Mouse (Mus musculus) lung, postnatal 14 days (tissue): ENCODE measurements at regions not wholly inside any gene's neighbourhood (a gene's known extent, or its start where the extent isn't known, plus 50 kb on each side); places are given as distances from the start of the nearest gene placed in this dataset.

Experiments
- DNase-seq: peaks from one replicate; pipeline ENCODE4 v3.0.0; 2021

DNA sequence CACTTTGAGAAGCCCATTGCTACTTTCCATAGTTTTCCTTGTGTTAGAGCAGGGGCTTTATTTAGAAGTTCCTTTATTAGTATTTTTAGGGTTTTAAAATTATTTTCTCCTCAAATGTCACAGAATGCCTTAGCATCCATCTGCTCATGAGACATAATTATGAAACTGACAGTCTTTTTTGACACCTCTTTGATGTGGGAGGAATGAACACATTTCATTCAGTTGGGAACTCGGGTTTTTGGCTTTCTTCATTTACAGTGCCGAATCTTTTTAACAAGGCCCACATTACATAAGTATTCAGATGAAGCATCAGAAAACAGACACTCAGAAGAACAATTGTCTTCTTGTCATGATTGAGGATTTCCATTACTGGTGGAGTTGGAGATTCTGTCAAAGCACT, 843.6 kb downstream of the Lrrtm4 start:
- DNase-seq: no peak

- no peak for DNase-seq
Measured at GRCm38 (mm10) chr6:80862741-80863140, 844.1 kb downstream of the Lrrtm4 start.

DNA sequence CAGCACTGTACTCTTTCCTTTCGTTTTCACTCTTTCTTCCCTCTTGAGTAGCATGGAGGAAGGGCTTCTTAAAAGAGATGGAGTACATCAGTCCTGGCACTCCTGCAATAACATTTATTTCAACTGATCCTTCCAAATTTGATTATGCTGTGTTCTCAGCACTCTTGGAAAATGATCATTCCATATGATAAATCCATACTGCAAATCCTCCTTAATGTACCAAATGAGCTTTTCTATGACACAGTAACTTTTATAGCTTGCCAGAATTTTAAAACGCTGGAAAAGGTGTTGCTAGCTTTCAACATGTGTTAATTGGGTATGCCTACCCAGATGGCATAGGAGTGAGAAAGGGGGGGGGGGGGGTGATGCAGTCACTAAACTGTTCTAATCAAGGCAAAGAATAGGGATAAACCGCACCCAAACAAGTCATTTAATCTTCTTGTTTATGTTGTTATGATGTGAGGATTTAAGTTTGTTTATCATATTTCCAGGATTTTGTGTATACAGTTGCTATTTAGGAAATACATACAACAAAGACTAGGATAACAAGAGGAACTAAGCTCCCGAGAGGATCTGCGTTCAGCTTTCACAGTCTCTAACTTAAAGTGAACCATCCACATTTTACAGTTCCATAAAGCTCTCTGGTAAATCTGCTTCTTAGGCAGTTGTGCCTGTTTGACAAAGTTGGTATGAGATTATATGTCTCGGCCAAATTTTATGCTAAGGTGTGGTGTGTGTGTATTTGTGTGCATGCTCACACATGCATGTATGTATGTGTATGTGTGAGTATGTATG, 847.3 kb downstream of the Lrrtm4 start:
- DNase-seq: no peak

GRCm38 (mm10) chr6:80885363-80885762, 866.7 kb downstream of the Lrrtm4 start:
- no peak for DNase-seq

DNA sequence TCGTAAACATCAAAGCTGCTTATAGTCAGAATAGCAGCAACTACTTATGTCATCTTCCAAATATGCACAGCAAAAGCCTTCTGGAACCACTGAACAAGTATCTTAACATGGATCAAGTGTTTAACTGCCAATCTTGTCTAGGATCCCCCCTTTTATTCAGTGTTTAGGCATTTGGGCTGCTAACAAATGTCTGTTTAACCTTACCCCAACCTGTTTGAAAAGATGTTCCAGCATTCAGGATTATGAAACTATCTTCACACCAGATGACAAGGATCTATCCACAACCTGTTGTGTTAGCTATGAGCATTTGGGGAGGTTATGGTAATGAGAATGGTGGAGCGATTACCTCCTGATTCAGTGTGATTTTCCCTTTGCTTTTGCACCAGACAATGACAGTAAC, 886.5 kb downstream of the Lrrtm4 start:
- DNase-seq: no peak

DNA sequence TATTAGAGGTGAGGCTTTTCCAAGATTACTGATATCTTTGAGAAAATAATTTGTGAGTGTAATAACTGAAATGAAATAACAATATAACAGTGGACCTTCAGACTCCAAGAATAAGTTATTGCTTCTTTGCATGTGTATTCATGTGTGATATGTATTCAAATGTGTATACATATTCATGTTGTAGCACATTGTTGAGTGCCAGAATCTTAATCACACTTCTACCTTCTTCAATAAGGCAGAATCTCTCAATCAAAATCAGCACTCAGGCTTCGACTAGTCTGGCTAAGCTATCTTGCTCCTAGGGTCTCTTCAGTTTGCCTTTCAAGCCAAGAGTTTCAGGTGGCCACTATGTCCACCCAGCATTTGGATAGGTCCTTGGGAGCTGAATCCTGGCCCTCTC, 911.1 kb downstream of the Lrrtm4 start:
- no peak for DNase-seq

DNA sequence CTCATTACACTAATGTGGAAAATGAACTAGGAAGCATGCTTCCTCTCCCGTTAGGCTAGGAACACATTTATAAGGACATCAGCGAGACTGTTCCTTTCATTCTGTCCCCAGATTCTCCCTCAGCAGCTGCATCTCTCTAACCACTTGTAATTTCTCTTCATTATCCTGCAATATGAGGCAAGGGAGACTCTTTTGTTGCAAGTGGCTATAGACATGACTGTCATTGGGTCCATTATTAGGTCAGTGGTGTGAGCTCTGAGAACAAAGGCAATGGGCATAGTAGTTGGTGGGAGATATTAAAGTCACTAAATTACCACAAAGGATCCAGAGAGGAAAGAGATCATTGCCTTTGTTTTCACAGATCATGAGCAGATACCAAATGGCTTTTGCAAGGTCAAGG, 948.3 kb upstream of the Gcfc2 start:
- no peak for DNase-seq

DNA sequence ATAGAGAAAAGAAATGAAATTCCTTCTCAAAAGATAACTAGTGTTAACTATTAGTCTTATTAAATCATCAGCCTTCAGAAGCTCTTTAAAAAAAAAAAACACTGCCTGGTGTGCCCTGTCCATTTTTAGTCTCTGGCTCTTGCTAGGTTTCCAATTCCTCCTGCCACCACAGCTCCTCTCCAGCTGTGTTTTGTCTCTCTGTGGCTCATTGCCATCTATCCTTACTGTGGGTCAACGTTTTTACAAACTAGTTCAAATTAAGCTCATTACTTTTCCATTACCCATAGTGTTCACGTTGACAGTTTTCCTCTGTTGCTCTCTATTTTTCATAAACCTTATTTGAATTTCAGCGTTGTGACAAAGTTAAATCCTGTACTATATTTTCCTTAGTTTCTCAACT, 930.0 kb upstream of the Gcfc2 start:
- DNase-seq: peak; percentile 20

GRCm38 (mm10) chr6:81024531-81024930, 898.9 kb upstream of the Gcfc2 start:
- DNase-seq: no peak
